Mouse (Mus musculus) G1E (cell line): ENCODE data around the gene H2-Q7.
"Not testable (repeated sequence)": the region's sequence is repeated elsewhere in the genome, so short reads cannot be mapped to it uniquely, and the experiment has no call there.

Experiments
- CTCF ChIP-seq: IDR thresholded peaks from 2 replicates; pipeline ENCODE4 v1.5.1; 2012; ENCODE audit warnings: low read depth, low read length, inconsistent platforms, mixed read lengths
- GATA2 ChIP-seq: IDR thresholded peaks from 2 replicates; pipeline ENCODE4 v1.6.1; 2012; ENCODE audit warnings: low read depth, low read length, inconsistent platforms, borderline replicate concordance

- TF ChIP-seq CTCF, GATA2: not testable (repeated sequence)
These were observed 17.6 kb upstream of the H2-Q7 start for GRCm38 (mm10) chr17:35421331-35421730.
